ENCODE assay signal across 8 mouse cellular contexts in genomic region chr2:150310952-150311884, GRCm38 (mm10). TPM values are rescaled to one million over a fixed set of nuclear protein-coding genes. Genes with fewer than 3 reads are reported as not detected.
DNase-seq lines count a peak whose midpoint lies in the region; ATAC-seq lines count a peak whose summit lies in the region.
"Not testable (repeated sequence)": the region's sequence is repeated elsewhere in the genome, so short reads cannot be mapped to it uniquely, and the experiment has no call there.

No protein-coding gene starts in this region.

- peak; percentile 92 to 98 for DNase-seq in adrenal gland, adult (ENCODE audit: inconsistent age in 2 of 2, low spot score in 1 of 2)
- peak; percentile 94 for DNase-seq in embryo, embryonic 10.5 days (ENCODE audit: low spot score)
- DNase-seq in gastrocnemius, postnatal 14 days = peak; percentile 87
- peak; percentile 86 to 91 for DNase-seq in left cerebral cortex, postnatal 10 days (ENCODE audit: extremely low spot score in 1 of 2, low spot score in 2 of 2)
- DNase-seq in right cerebral cortex, postnatal 25 days = peak; percentile 84
- DNase-seq in urinary bladder, postnatal 4 days (ENCODE audit: low spot score in 2 of 2) = peak; percentile 82 to 89

- intact Hi-C loops in gastrocnemius, postnatal 14 days (cut with DNase I; ENCODE audit: low total_unique reads); left cerebral cortex, postnatal 10 days (cut with DNase I): not testable (repeated sequence)

- ATAC-seq in inflammation-experienced regulatory T-cells, adult 6 months = peak; percentile 89
- peak; percentile 99 for ATAC-seq in megakaryocyte-erythroid progenitor cell, adult 5-6 weeks (replicated peaks; ENCODE audit: low FRiP score, low TSS enrichment, poor library complexity, severe bottlenecking)

RNA-seq across cellular contexts. Expression of gene Gm10130, which starts 12.3 kb away (rescaled TPM):
- total RNA-seq in gastrocnemius, postnatal 14 days (2021) = 1 to 10 TPM; 1.4 to 1.5 TPM
- polyA plus RNA-seq in inflammation-experienced regulatory T-cells, adult 6 months (2017; shearing (Covaris generic)) = 10 to 100 TPM in 1 of 3 experiments, 1 to 10 TPM in 1, not detected in 1; 6.4 to 21.2 TPM
- 1 to 10 TPM; 2.6 to 2.7 TPM for total RNA-seq in left cerebral cortex, postnatal 10 days (2021)
- not detected in 2 replicates for total RNA-seq in megakaryocyte-erythroid progenitor cell, adult 5-6 weeks (2014; fragmentation: Nextera tagmentation)
- total RNA-seq in megakaryocyte-erythroid progenitor cell, adult 5-6 weeks (2017) = 15.1 and 22.5 TPM in 2 replicates

RNA-seq across cellular contexts. Expression of gene 3300002I08Rik, which starts 51.3 kb away (rescaled TPM):
- 1 to 10 TPM; 1.5 to 2.0 TPM for total RNA-seq in gastrocnemius, postnatal 14 days (2021)
- polyA plus RNA-seq in inflammation-experienced regulatory T-cells, adult 6 months (2017; shearing (Covaris generic)) = 10 to 100 TPM in 1 of 3 experiments, 1 to 10 TPM in 2; 7.1 to 15.9 (median 9.0) TPM
- total RNA-seq in left cerebral cortex, postnatal 10 days (2021) = 10 to 100 TPM in 1 of 2 experiments, 1 to 10 TPM in 1; 8.8 to 10.5 TPM
- total RNA-seq in megakaryocyte-erythroid progenitor cell, adult 5-6 weeks (2014; fragmentation: Nextera tagmentation) = 1.5 and 1.6 TPM in 2 replicates
- total RNA-seq in megakaryocyte-erythroid progenitor cell, adult 5-6 weeks (2017) = 3.5 TPM in 2 replicates

RNA-seq across cellular contexts. Expression of gene Gm14124, which starts 53.9 kb away (rescaled TPM):
- total RNA-seq in gastrocnemius, postnatal 14 days (2021) = under 1 TPM in 1 of 2 experiments, not detected in 1; 0.06 TPM
- under 1 TPM in 1 of 3 experiments, not detected in 2; 0.13 TPM for polyA plus RNA-seq in inflammation-experienced regulatory T-cells, adult 6 months (2017; shearing (Covaris generic))
- total RNA-seq in left cerebral cortex, postnatal 10 days (2021) = under 1 TPM; 0.28 to 0.30 TPM
- not detected in 2 replicates for total RNA-seq in megakaryocyte-erythroid progenitor cell, adult 5-6 weeks (2014; fragmentation: Nextera tagmentation)
- not detected in 2 replicates for total RNA-seq in megakaryocyte-erythroid progenitor cell, adult 5-6 weeks (2017)

RNA-seq across cellular contexts. Expression of gene Gm21994, which starts 55.8 kb away (rescaled TPM):
- 1 to 10 TPM; 2.0 to 2.9 TPM for total RNA-seq in gastrocnemius, postnatal 14 days (2021)
- polyA plus RNA-seq in inflammation-experienced regulatory T-cells, adult 6 months (2017; shearing (Covaris generic)) = 10 to 100 TPM in 2 of 3 experiments, 1 to 10 TPM in 1; 9.2 to 25.1 (median 16.7) TPM
- 1 to 10 TPM; 8.2 to 9.5 TPM for total RNA-seq in left cerebral cortex, postnatal 10 days (2021)
- total RNA-seq in megakaryocyte-erythroid progenitor cell, adult 5-6 weeks (2014; fragmentation: Nextera tagmentation) = 2.3 and 3.2 TPM in 2 replicates
- total RNA-seq in megakaryocyte-erythroid progenitor cell, adult 5-6 weeks (2017) = 3.6 and 7.5 TPM in 2 replicates

Comparison
In these comparisons a context has a peak if more than half of its experiments do, and no peak if none do; other contexts are left out.
1. Peak in every context shown above with its lines: DNase-seq and ATAC-seq.